Mouse (Mus musculus) hindbrain, postnatal 0 days (tissue): ENCODE results near the gene Usb1. TPM values are rescaled to one million over a fixed set of nuclear protein-coding genes. Genes with fewer than 3 reads are reported as not detected.

Source experiments
- ATAC-seq: fragments of 200-750 bp; cut with Nextera tagmentation; 2 replicates; pipeline ENCODE4 v1.8.0; 2017; ENCODE audit warnings: mild to moderate bottlenecking, moderate TSS enrichment, moderate library complexity
- DNase-seq: peaks from one replicate; pipeline ENCODE4 v3.0.0-alpha.2; 2015; ENCODE audit warnings: low spot score
- H3K27ac ChIP-seq: fragments of 300-500 bp; sonication (generic); 2 replicates; pipeline ENCODE4 v1.5.1; 2014; ENCODE audit warnings: mild to moderate bottlenecking
- H3K27me3 ChIP-seq: fragments of 300-500 bp; sonication (generic); 2 replicates; pipeline ENCODE4 v1.6.1; 2014; ENCODE audit warnings: low read length, mixed read lengths; ENCODE audit not compliant: insufficient read depth
- H3K36me3 ChIP-seq: fragments of 300-500 bp; sonication (generic); 2 replicates; pipeline ENCODE4 v1.6.1; 2014; ENCODE audit warnings: low read length, mixed read lengths; ENCODE audit not compliant: insufficient read depth
- H3K4me1 ChIP-seq: fragments of 300-500 bp; sonication (generic); 2 replicates; pipeline ENCODE4 v1.6.1; 2014; ENCODE audit warnings: antibody characterized with exemption, low read length, mixed read lengths; ENCODE audit not compliant: insufficient read depth
- H3K4me2 ChIP-seq: fragments of 300-500 bp; sonication (generic); 2 replicates; pipeline ENCODE4 v1.6.1; 2014; ENCODE audit warnings: low read depth, mild to moderate bottlenecking, low read length, moderate library complexity, mixed read lengths
- H3K4me3 ChIP-seq: fragments of 300-500 bp; sonication (generic); 2 replicates; pipeline ENCODE4 v1.5.1; 2014; ENCODE audit warnings: low read length
- H3K9ac ChIP-seq: fragments of 300-500 bp; sonication (generic); replicated peaks from 2 replicates; pipeline ENCODE4 v1.6.1; 2014; ENCODE audit warnings: mild to moderate bottlenecking, low read length, moderate library complexity, mixed read lengths
- H3K9me3 ChIP-seq: fragments of 300-500 bp; sonication (generic); 2 replicates; pipeline ENCODE4 v1.6.1; 2016; ENCODE audit warnings: low read length, mixed read lengths
- CTCF ChIP-seq: IDR thresholded peaks from 2 replicates; pipeline ENCODE4 v1.5.1; 2016; ENCODE audit warnings: antibody characterized with exemption, control low read depth, low read depth
- WGBS: fragments of 180-500 bp; shearing (Covaris S2); extraction: QIAGEN DNeasy Blood & Tissue Kit; methylation state at CpG from one replicate; pipeline ENCODE4 v1.1.7; 2014; 5-methylcytosine and 5-hydroxymethylcytosine counted together
- polyA plus RNA-seq: library from polyadenylated mRNA; unstranded; fragments of >200 nt; fragmentation: Nextera tagmentation; extraction: Ambion mirVana; gene quantifications from 2 replicates; pipeline ENCODE4 v1.2.1, GENCODE M21; 2015
- total RNA-seq: library from RNA; depleted of rRNA; stranded (reverse); fragments of >200 nt; gene quantifications from 2 replicates; pipeline ENCODE4 v1.2.3, GENCODE M21; 2014

Usb1 gene
- total and polyA plus RNA-seq, 2 experiments from 2014 or later: 22.8 to 25.9 TPM

- Histone ChIP-seq H3K9ac (no peak overlapping the region), H3K4me1 (peaks cover 21% of the 10 kb centered on the region), H3K36me3 (peaks cover 16% of the 10 kb centered on the region; the same call in 1 of the 2 replicates), H3K27ac (no peak overlapping the region), H3K9me3 (no peaks in the 10 kb centered on the region), H3K4me3 (no peak overlapping the region), H3K4me2 (no peak overlapping the region), H3K27me3 (no peaks in the 10 kb centered on the region)
- ATAC-seq: peak; percentile 61
- peak; percentile 86 for TF ChIP-seq CTCF
- WGBS: 21% methylated on average over 8 of the region's 8 CpGs
- DNase-seq: peak; percentile 92
Measured at GRCm38 (mm10) chr8:95346643-95347545, 14.8 kb downstream of the Usb1 start.

- ATAC-seq (no peak), DNase-seq (peak; percentile 8)
- H3K4me2 ChIP-seq: no peak overlapping the region
- peaks cover 9% of the 10 kb centered on the region; the same call in 1 of the 2 replicates for H3K36me3 ChIP-seq
- peak overlapping the region; percentile 49 for H3K27ac ChIP-seq
- 85% methylated on average over 2 of the region's 2 CpGs for WGBS
- H3K4me3 ChIP-seq: no peak overlapping the region
- H3K4me1 ChIP-seq: peaks cover 22% of the 10 kb centered on the region
- no peak for TF ChIP-seq CTCF
- H3K9ac ChIP-seq: no peak overlapping the region
- no peaks in the 10 kb centered on the region for H3K27me3 ChIP-seq
- H3K9me3 ChIP-seq: no peaks in the 10 kb centered on the region
Measured at GRCm38 (mm10) chr8:95348356-95348755, 16.3 kb downstream of the Usb1 start.

- ATAC-seq (peak; percentile 36; the same call in 1 of the 2 replicates), DNase-seq (peak; percentile 89)
- Histone ChIP-seq H3K4me3 (no peak overlapping the region), H3K9ac (no peak overlapping the region), H3K27ac (peak overlapping the region; percentile 49), H3K36me3 (peaks cover 3% of the 10 kb centered on the region; the same call in 1 of the 2 replicates), H3K4me2 (peak overlapping the region; percentile 33), H3K9me3 (no peaks in the 10 kb centered on the region), H3K4me1 (peaks cover 22% of the 10 kb centered on the region), H3K27me3 (no peaks in the 10 kb centered on the region)
- TF ChIP-seq CTCF: peak; percentile 35; the same call in 1 of the 2 replicates
- 23% methylated on average over 19 of the region's 19 CpGs for WGBS
Measured at GRCm38 (mm10) chr8:95348811-95349630, 16.9 kb downstream of the Usb1 start.

- Histone ChIP-seq H3K27me3 (no peaks in the 10 kb centered on the region), H3K4me1 (peaks cover 34% of the 10 kb centered on the region), H3K4me2 (peak overlapping the region; percentile 86), H3K4me3 (peak overlapping the region; percentile 88), H3K27ac (peak overlapping the region; percentile 82; the same call in 1 of the 2 replicates), H3K9ac (peak overlapping the region; percentile 60; the same call in 1 of the 2 replicates), H3K36me3 (no peaks in the 10 kb centered on the region), H3K9me3 (no peaks in the 10 kb centered on the region)
- TF ChIP-seq CTCF: peak; percentile 59
- ATAC-seq: peak; percentile 52; the same call in 1 of the 2 replicates
- WGBS: 4% methylated on average over 15 of the region's 15 CpGs
- DNase-seq: peak; percentile 74
Measured at GRCm38 (mm10) chr8:95351461-95351860, 19.4 kb downstream of the Usb1 start.

- peak; percentile 69 for ATAC-seq
- H3K4me3 ChIP-seq: peak within 1 kb of the TSS; percentile 88
- WGBS: under 1% methylated on average over 77 of the region's 80 CpGs
- H3K27ac ChIP-seq: peak within 1 kb of the TSS; percentile 82
- H3K9me3 ChIP-seq: no peaks in the 10 kb centered on the region
- H3K27me3 ChIP-seq: no peaks in the 10 kb centered on the region
- peak within 1 kb of the TSS; percentile 60 for H3K9ac ChIP-seq
- no peaks in the 10 kb centered on the region for H3K36me3 ChIP-seq
- DNase-seq: peak; percentile 79
- H3K4me1 ChIP-seq: peaks cover 34% of the 10 kb centered on the region
- TF ChIP-seq CTCF: no peak
- H3K4me2 ChIP-seq: peak within 1 kb of the TSS; percentile 86
Measured at GRCm38 (mm10) chr8:95352151-95352870, 20.2 kb downstream of the Usb1 start, which contains the start of gene Mmp15. Mmp15 (plus strand) TSS chr8:95352268.
